Mouse (Mus musculus) hindlimb bud, embryonic 11.5 days (tissue): ENCODE data around the gene Hmga1.

Source experiments
- DNase-seq: peaks from one replicate; pipeline ENCODE4 v3.0.0-alpha.2; 2012; ENCODE audit warnings: low read depth, low spot score; ENCODE audit errors: extremely low spot score

The Hmga1 gene

GRCm38 (mm10) chr17:27586661-27587060, 30.4 kb downstream of the Hmga1 start:
- no peak for DNase-seq

GRCm38 (mm10) chr17:27587252-27587651, 31.0 kb downstream of the Hmga1 start:
- no peak for DNase-seq

- no peak for DNase-seq
Observed at GRCm38 (mm10) chr17:27588231-27588630, 31.9 kb downstream of the Hmga1 start.

GRCm38 (mm10) chr17:27591826-27592564, 35.7 kb downstream of the Hmga1 start:
- DNase-seq: no peak

GRCm38 (mm10) chr17:27592565-27592910, 36.2 kb downstream of the Hmga1 start:
- DNase-seq: no peak

DNA sequence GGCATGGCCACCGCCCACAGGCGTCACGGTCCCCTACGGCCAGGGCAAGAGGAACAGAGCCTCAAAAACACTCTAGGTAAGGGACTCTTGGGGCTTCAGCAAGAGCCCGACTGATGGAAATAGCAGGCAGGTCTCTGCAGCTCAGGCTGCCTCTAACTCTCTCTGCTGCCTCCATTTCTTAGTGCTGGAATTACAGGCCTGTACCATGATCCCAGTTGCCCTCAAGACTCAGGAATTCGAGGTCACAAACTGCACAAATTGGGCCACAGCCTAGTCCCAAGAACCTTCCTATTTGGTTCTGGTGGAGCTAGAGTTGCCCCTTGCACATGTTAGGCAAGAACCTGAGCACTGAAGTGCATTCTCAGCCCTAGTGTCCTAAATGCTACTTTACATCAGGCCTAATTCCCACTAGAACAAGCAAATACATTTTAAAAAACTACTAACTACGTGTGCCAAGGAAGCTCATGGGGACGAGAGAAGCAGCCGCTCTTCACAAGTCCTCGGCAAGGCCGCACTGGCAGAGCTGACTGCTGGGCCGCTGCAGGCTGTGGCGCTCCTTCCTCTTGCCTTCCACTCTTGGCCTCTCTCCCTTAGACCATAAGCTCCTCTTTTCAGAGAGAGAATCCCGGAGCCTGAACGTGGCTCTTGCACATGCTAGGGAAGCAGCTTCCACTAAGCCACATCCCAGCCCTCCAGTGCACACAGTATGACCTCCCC, 39.5 kb downstream of the Hmga1 start:
- no peak for DNase-seq

DNA sequence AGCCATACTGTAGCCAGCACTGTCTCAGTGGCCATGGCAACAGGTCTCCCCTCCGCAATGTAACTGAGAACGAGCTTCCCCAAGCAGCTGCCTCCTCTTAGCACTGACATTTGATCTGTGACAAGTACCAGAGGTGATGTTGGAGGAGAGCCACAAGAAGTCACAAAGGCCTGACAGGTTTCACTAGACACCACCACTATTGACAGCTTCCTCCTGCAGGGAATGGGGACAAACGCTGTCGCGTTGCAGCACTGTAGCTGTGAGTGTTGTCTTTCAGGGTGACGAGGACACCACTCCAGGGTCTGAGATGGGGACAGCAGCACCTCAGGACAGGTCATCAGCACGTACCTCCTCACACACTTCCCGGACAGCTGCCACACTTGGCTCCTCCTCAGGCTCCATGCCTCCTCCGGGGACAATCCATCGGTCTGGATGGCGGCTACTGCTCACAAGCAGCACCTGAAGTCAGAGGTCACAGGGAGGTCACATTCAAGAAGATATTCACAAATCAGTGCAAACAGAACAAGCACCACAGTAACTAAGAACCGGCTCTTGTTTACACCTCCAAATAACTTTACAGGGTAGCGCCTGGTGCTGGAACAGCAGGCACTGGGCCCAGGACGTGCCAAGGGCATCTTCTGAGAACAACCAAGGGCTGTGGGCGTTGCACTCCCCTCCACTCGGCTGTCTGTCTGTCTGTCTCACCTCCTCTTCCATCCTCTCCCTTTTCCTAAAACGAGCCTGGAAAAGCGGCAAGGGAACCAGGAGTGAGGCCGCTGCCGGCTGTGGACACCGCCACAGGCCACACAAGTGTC, 40.3 kb downstream of the Hmga1 start:
- DNase-seq: no peak

GRCm38 (mm10) chr17:27600286-27600685, 44.0 kb downstream of the Hmga1 start:
- no peak for DNase-seq

DNA sequence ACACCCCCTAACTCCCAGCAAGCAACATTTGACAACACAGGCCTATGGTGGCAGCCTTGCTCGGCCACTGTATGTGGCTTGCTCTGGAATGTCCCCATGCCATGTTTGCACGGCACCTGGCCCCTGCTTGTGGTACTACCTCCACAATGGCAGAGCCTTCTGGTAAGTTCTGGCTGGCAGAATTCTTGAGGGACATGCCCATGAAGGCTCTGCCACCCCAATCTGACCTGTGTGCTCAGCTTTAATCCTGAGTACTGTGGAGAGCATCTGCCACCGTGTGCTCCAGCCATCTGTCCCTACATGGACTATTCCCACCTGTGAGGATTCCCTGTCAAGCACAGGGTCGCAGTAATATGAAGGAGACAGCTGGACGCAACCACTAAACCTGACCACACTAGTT, 44.6 kb downstream of the Hmga1 start:
- no peak for DNase-seq

DNA sequence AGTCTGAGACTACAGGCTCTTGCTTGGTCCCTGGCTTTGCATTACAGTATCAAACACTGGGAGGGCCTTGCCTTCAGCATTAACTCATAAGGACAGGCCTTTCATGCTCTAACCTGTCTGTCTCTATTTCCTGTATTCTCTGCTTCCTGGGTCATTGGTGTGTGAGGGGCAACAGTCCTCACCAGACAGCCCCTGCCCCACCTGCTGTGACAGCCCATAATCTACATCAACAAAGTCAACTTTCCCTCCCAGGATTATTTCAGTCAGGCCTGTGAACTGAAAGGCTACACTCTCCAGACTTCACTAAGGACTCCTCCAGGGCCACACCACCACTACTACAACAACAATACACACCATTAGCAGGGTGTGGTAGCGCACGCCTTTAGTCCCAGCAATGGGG, 46.7 kb downstream of the Hmga1 start:
- no peak for DNase-seq

DNA sequence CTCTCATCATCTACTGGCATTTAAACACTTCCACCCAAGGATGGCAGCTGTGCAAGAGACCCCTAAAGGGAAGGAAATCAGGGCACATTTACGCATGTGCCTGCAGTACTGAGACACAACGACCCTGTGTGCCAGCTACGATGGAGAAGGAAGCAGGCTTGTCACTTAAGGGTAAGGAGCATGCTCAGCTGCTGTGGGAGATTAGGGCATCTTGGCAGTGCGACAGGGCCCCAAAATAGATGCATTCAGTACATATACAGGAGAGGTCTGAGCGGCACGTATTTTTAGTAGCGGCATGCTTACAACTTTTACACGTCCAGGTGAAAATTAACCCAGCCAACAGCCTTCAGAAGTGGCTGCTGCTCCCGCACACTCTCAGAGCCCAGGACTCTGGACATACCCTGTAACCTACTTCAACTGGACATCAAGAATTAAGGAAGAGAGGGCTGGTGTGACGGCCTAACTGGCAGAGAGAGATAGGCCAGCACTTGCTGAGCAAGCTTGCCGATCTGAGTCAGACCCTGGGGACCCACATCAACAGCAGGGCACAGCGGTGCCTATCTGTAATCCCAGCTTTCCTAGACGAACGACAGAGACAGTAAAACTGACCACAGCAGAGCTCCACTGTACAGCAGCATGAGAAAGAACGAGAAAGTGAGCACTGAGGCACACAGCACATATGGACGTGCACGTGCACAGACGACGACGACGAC, 47.4 kb downstream of the Hmga1 start:
- DNase-seq: no peak

DNA sequence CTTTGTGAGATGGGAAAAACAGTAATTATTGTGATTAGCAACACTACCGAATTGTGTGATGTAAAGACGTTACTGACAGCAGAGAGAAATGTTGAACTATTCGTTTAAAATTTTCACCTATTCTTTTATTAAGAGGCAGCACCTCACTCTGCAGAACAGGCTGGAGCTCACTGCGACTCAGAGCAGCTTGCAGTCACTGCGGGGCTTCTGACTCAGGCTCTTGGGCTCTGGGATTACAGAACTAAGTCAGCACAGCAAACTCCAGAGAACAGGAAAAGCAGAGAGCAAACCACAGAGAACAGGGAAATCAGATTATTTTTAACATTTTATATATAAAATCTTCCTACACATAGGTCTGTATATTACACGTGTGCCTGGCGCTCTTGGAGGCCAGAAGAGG, 53.3 kb downstream of the Hmga1 start:
- DNase-seq: no peak

DNA sequence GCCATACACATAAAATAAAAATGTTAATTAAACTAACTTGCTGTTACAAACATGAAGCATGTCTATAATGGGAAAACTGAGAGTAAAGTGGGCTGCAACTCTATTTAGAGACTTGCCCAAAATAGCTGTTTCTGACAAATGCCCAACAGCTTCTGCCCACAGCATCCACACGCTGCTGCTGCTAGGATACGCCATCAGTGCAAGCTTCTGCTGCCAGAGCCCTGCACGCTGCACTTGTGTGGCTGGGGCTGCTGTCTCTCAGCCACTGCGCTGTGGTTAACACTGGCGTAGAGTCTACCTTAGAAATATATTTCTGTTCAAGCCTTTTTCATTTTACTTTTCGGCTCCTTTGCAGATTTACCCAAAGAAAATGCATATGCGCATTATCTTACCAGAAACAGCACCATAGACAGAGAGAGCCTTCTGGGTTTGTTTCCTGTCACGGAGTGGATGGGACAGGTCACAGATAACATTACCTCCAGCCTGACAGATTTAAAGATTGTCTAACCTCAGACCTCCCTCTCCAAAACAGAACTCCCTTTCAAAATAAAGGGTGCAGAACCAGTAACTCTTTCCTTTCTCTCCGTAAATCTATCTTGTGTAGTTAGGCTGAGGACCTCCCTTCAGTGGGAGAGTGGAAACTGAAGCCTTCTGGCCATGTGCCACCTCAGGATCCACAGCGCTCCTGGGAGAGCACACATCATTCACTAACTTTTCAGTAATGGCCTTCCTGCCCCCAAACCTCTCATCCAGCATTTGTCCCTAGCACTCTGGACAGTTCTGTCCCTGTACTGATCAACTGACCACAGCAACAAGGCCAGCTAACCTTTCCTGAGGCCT, 54.6 kb downstream of the Hmga1 start:
- DNase-seq: no peak

DNA sequence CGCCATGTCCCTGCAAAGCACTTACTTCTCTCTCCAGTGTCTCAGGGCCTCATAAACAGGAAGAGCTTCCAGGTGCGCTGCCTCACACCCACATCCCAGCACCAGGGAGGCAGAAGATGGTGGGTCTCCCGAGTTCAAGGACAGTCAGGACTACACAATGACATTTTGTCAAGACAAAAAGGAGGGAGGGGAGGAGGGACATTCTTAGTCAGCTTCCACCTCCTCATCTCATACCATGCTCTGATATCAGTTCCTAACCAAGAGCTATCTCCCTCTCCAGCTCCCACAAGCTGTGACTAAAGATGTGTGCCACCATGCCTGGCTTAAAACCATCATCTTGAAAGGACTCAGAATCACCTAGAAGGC, 55.2 kb downstream of the Hmga1 start:
- DNase-seq: no peak

DNA sequence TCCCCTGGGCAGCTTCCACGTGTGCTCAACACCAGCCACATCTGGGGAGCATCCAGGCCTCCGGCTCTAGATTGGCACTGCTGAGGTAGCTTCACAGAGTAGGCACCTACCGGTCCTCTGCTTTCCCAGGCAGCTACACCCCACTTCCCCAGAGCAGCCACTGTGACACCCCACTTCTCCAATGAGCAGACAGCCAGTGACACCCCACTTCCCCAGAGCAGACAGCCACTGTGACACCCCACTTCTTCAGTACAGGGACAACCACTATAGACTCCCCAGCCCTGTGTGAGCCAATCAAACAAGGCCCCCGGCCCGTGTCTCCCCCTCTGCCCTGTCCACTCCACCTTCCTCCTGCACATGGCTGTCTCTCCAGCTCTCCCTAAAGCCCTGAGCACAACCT, 55.7 kb downstream of the Hmga1 start:
- DNase-seq: no peak

DNA sequence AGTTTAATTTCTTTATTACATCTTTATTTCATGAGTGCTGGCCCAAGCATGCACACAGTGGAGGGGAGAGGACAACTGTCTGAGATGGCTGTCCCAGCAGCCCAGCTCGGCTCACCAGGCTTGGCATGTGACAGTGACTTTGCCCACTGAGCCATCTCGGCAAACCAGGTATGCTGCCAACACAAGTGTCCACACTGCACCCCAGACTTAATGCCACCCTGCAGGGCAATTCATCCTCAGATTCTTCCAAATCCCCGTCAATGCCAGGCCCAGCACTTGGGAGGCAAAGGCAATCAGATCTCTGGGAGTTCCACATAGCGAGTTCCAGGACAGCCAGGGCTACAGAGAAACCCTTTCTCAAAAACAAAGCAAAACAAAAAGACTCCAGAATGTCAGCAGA, 56.7 kb downstream of the Hmga1 start:
- DNase-seq: no peak
